Mouse (Mus musculus) fibroblast of lung, adult 2 months (primary cell): ENCODE measurements around the gene Dazap1.

Experiments used
- DNase-seq: peaks from one replicate; pipeline ENCODE4 v3.0.0-alpha.2; 2011; ENCODE audit warnings: low read depth

Gene Dazap1

GRCm38 (mm10) chr10:80248971-80249640, 12.2 kb upstream of the Dazap1 start, which contains the start of gene Ndufs7:
Gene Ndufs7, plus strand, starts transcription at chr10:80249121.
- DNase-seq = peak; percentile 88

GRCm38 (mm10) chr10:80250059-80250458, 11.2 kb upstream of the Dazap1 start:
- no peak for DNase-seq

GRCm38 (mm10) chr10:80250573-80250972, 10.7 kb upstream of the Dazap1 start:
- no peak for DNase-seq

GRCm38 (mm10) chr10:80252011-80252410, 9.3 kb upstream of the Dazap1 start:
- no peak for DNase-seq

- DNase-seq = no peak
Observed at GRCm38 (mm10) chr10:80252493-80253274, 8.6 kb upstream of the Dazap1 start.

GRCm38 (mm10) chr10:80253551-80253950, 7.7 kb upstream of the Dazap1 start:
- no peak for DNase-seq

GRCm38 (mm10) chr10:80254331-80255297, 6.7 kb upstream of the Dazap1 start:
- no peak for DNase-seq

- no peak for DNase-seq
Observed at GRCm38 (mm10) chr10:80255881-80256535, 5.3 kb upstream of the Dazap1 start.

- DNase-seq = no peak
Observed at GRCm38 (mm10) chr10:80257936-80258335, 3.4 kb upstream of the Dazap1 start.

- DNase-seq = no peak
Observed at GRCm38 (mm10) chr10:80258752-80259462, 2.4 kb upstream of the Dazap1 start.

- no peak for DNase-seq
Observed at GRCm38 (mm10) chr10:80259463-80259805, 1.9 kb upstream of the Dazap1 start.

- DNase-seq = peak; percentile 61
Observed at GRCm38 (mm10) chr10:80259861-80260641, 1.2 kb upstream of the Dazap1 start.

GRCm38 (mm10) chr10:80261585-80261968, 291 bp downstream of the Dazap1 start:
- peak; percentile 94 for DNase-seq

GRCm38 (mm10) chr10:80262169-80262568, 883 bp downstream of the Dazap1 start:
- DNase-seq = no peak

- DNase-seq = no peak
Observed at GRCm38 (mm10) chr10:80262776-80263365, 1.6 kb downstream of the Dazap1 start.

GRCm38 (mm10) chr10:80264341-80265148, 3.3 kb downstream of the Dazap1 start:
- DNase-seq = peak; percentile 95

GRCm38 (mm10) chr10:80265149-80265486, 3.8 kb downstream of the Dazap1 start:
- DNase-seq = no peak

GRCm38 (mm10) chr10:80270099-80270498, 8.8 kb downstream of the Dazap1 start:
- no peak for DNase-seq

GRCm38 (mm10) chr10:80270734-80271181, 9.5 kb downstream of the Dazap1 start:
- no peak for DNase-seq
